Mouse (Mus musculus) liver, embryonic 14.5 days (tissue): Measurements from ENCODE around the gene Repin1. TPM values are rescaled to one million over a fixed set of nuclear protein-coding genes. Genes with fewer than 3 reads are reported as not detected.
A peak's percentile ranks its signal among the peaks of the same experiment; 100 is the strongest.

Experiments
- ATAC-seq: fragments of 200-750 bp; cut with Nextera tagmentation; 2 replicates; pipeline ENCODE4 v1.8.0; 2017; ENCODE audit warnings: moderate number of reproducible peaks, mild to moderate bottlenecking, moderate library complexity; ENCODE audit not compliant: insufficient read depth
- DNase-seq, 3 experiments: peaks; one replicate each; pipeline ENCODE4 v3.0.0-alpha.2; 2012 to 2013; ENCODE audit warnings: low read depth in 3 of 3, low spot score in 3 of 3
- H3K27ac ChIP-seq: fragments of 300-500 bp; sonication (generic); 2 replicates; pipeline ENCODE4 v1.5.1; 2014; ENCODE audit warnings: moderate library complexity, mild to moderate bottlenecking, control low read depth, inconsistent platforms
- H3K27me3 ChIP-seq: fragments of 300-500 bp; sonication (generic); 2 replicates; pipeline ENCODE4 v1.6.1; 2014; ENCODE audit warnings: mild to moderate bottlenecking, low read length, moderate library complexity; ENCODE audit not compliant: control insufficient read depth, insufficient read depth
- H3K36me3 ChIP-seq: fragments of 300-500 bp; sonication (generic); replicated peaks from 2 replicates; pipeline ENCODE4 v1.6.1; 2014; ENCODE audit warnings: low read depth; ENCODE audit not compliant: control insufficient read depth, insufficient read depth
- H3K4me1 ChIP-seq, 2 experiments: fragments of 200-500 bp in 1 of 2; fragments of 300-500 bp in 1 of 2; sonication (generic) in 1 of 2; replicated peaks; 2 replicates each; pipeline ENCODE4 v1.6.1; 2012 to 2014; ENCODE audit warnings: antibody characterized with exemption in 1 of 2, inconsistent platforms in 1 of 2, low read length in 1 of 2; ENCODE audit not compliant: control insufficient read depth in 2 of 2, insufficient read depth in 2 of 2
- H3K4me2 ChIP-seq: fragments of 300-500 bp; sonication (generic); 2 replicates; pipeline ENCODE4 v1.6.1; 2014; ENCODE audit warnings: low read depth, mild to moderate bottlenecking, control low read depth, moderate library complexity
- H3K4me3 ChIP-seq, 2 experiments: fragments of 200-500 bp in 1 of 2; fragments of 300-500 bp in 1 of 2; sonication (generic) in 1 of 2; 2 replicates each; pipeline ENCODE4 v1.5.1; 2012 to 2014; ENCODE audit warnings: low read depth in 2 of 2, low read length in 2 of 2, mild to moderate bottlenecking in 2 of 2, control low read depth in 1 of 2, inconsistent platforms in 1 of 2, moderate library complexity in 1 of 2; ENCODE audit not compliant: insufficient read depth in 1 of 2
- H3K9ac ChIP-seq: fragments of 300-500 bp; sonication (generic); replicated peaks from 2 replicates; pipeline ENCODE4 v1.6.1; 2014; ENCODE audit warnings: mild to moderate bottlenecking, control low read depth, moderate library complexity
- H3K9me3 ChIP-seq: fragments of 300-500 bp; sonication (generic); 2 replicates; pipeline ENCODE4 v1.6.1; 2016; ENCODE audit warnings: low read length, mixed read lengths; ENCODE audit not compliant: control insufficient read depth
- CTCF ChIP-seq: IDR thresholded peaks from 2 replicates; pipeline ENCODE4 v1.5.1; 2016; ENCODE audit warnings: antibody characterized with exemption, low read depth, control low read depth
- EP300 ChIP-seq: IDR thresholded peaks from 2 replicates; pipeline ENCODE4 v1.6.1; 2016; ENCODE audit warnings: antibody characterized with exemption, low read depth
- WGBS: fragments of 180-500 bp; shearing (Covaris S2); extraction: QIAGEN DNeasy Blood & Tissue Kit; methylation state at CpG from one replicate; pipeline ENCODE4 v1.1.7; 2014; ENCODE audit not compliant: insufficient replicate concordance; 5-methylcytosine and 5-hydroxymethylcytosine counted together
- polyA plus RNA-seq, 2 experiments: library from polyadenylated mRNA; depleted of rRNA in 1 of 2; stranded (reverse) in 1 of 2; unstranded in 1 of 2; fragments of >200 nt; fragmentation: Nextera tagmentation in 1 of 2; extraction: Ambion mirVana in 1 of 2; gene quantifications; 2 replicates each; pipeline versions ENCODE4 v1.2.1 to v1.2.3; 2012 to 2014

The Repin1 gene
- polyA plus RNA-seq, 2 experiments, result 6.3 to 7.1 TPM

DNA sequence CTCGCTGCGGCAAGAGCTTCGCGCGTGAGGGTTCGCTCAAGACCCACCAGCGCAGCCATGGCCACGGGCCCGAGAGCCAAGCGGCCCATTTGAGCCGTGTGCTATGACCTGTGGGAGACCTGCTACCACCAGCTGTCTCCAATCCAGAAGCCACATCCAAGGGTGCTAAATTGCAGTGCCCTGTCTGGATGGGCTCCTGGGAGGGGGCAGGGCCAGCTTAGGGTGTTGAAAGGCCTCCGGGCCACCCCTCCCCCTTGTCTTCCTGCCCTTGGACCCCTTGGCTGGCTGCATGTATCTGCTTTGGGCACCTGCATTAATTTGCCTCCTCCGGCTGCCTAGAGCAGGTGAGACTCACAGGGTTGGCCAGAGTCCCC, 36.0 kb downstream of the Repin1 start:
- Histone ChIP-seq H3K4me3 (peak overlapping the region in 1 of 2 experiments; percentile 34; a peak in 3 of 4 replicates), H3K9ac (no peak overlapping the region), H3K4me2 (peak overlapping the region; percentile 55), H3K4me1 (peaks cover 0 to under 1% of the 10 kb centered on the region in 2 experiments; a peak in 1 of 4 replicates), H3K27ac (no peak overlapping the region), H3K9me3 (no peaks in the 10 kb centered on the region), H3K36me3 (no peaks in the 10 kb centered on the region), H3K27me3 (peaks cover 10% of the 10 kb centered on the region)
- ATAC-seq (no peak), DNase-seq (no peak)
- TF ChIP-seq CTCF (no peak), EP300 (no peak)
- 24% methylated on average over 13 of the region's 13 CpGs for WGBS

DNA sequence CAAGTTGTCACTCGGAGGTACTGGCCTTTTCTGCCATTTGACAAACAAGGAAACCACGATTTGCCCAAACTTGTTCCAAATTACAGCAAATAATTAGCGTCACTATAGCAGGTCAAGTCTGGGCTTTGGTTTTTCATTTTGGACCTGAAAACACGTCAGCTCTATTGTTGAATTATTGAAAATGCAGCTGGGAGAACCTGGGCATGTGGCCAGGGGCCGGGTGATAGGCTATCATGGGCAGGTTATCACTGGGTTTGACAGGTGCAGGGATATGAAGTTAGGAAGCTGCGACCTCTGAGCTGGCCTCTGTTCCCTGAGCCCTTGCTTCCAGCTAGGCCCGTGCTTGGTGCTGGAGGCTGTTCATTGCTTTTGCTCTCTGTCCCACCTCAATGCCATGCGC, 37.1 kb downstream of the Repin1 start:
- Histone ChIP-seq H3K36me3 (no peaks in the 10 kb centered on the region), H3K4me1 (peaks cover 0 to 3% of the 10 kb centered on the region in 2 experiments; a peak in 1 of 4 replicates), H3K27me3 (peaks cover 10% of the 10 kb centered on the region), H3K9ac (no peak overlapping the region), H3K27ac (no peak overlapping the region), H3K4me2 (no peak overlapping the region), H3K4me3 (no peak overlapping the region), H3K9me3 (no peaks in the 10 kb centered on the region)
- ATAC-seq (no peak), DNase-seq (no peak)
- 56% methylated on average over 8 of the region's 8 CpGs for WGBS
- TF ChIP-seq EP300 (no peak), CTCF (no peak)

DNA sequence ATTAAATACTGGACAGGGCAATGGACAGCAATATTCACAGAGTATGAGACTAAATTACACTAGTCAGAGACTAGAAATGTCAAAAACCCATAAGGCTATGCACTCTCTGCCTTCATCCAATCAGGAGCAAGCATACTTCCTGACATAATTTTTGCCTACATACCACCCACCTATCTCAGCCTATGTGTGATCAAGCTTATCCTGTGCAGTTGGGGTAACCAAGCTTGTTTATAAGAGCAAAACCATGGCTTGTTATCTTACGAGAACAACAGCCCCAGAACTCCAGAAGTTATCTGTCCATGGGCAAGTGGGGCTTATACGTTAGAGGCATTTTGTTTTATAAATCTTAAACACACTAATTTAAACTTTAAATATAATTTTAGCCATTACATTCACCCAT, 41.4 kb downstream of the Repin1 start:
- Histone ChIP-seq H3K9ac (no peak overlapping the region), H3K36me3 (no peaks in the 10 kb centered on the region), H3K4me1 (peaks cover 0 to 3% of the 10 kb centered on the region in 2 experiments; a peak in 1 of 4 replicates), H3K4me2 (no peak overlapping the region), H3K27ac (no peak overlapping the region), H3K27me3 (no peaks in the 10 kb centered on the region), H3K4me3 (no peak overlapping the region), H3K9me3 (no peaks in the 10 kb centered on the region)
- 14% methylated on average over 2 of the region's 2 CpGs for WGBS
- TF ChIP-seq EP300, result no peak
- TF ChIP-seq CTCF, result no peak
- DNase-seq (no peak), ATAC-seq (peak; percentile 56; the same call in 1 of the 2 replicates)

DNA sequence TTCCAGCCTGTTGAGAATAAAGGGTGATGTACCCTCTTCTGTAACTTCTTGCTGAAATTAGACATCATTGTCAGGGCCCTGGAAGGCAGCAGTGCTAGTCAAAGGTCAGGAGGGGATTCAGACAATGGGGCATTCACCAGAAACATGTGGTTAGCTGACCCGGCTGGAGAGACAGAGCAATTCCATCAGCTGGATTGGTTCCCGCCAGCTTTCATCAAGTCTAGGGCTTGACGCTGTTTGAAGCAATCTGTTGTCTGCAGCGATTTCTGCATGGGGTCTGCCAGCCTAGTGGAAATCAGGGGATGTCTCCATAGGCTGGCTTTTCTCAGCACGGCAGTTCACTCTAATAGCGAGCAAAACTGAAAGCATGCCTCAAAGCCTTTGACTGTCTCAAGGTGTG, 42.8 kb downstream of the Repin1 start:
- H3K27me3 ChIP-seq, result no peaks in the 10 kb centered on the region
- TF ChIP-seq EP300, result no peak
- TF ChIP-seq CTCF, result no peak
- no peak for ATAC-seq
- no peak for DNase-seq
- no peak overlapping the region for H3K9ac ChIP-seq
- no peak overlapping the region for H3K27ac ChIP-seq
- WGBS, result 57% methylated on average over 6 of the region's 6 CpGs
- H3K4me1 ChIP-seq, result peaks cover 0 to 3% of the 10 kb centered on the region in 2 experiments; a peak in 1 of 4 replicates
- H3K36me3 ChIP-seq, result no peaks in the 10 kb centered on the region
- H3K4me2 ChIP-seq, result no peak overlapping the region
- H3K9me3 ChIP-seq, result no peaks in the 10 kb centered on the region
- H3K4me3 ChIP-seq, result no peak overlapping the region

DNA sequence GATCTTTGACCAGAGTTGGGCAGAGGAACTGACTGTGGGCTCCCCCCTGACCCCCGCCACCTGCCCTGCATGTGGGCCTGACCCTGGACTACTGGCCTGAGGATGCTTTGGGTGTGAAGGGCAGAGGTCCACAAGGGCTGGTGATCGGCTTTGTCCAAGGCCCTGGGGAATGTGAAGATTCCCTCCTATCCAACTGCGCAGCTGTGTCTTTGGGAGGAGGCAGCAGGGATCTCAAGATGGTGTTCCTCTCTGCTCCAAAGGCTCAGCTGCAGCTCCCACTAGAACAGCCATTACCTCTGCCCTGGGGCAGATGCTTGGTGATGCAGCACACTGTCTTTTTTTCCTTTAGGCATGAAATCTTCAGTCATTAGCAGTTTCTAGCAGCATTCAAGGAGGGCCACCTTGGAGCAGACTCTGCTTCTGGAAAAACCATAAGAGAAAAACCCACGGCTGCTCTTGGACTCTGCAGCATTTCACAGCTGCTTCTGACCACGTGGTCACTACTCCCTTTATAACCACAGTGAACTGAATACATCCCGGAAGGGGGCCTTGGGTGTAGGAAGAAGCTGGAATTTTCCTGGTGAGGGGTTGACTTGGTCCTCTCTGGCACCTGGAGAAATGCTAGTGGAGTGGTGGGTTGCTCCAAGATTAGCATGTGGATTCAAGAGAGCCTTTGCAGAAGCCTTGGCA, 44.3 kb downstream of the Repin1 start:
- 62% methylated on average over 6 of the region's 6 CpGs for WGBS

More for the DNA sequence above, 44.3 kb downstream of the Repin1 start:
- Histone ChIP-seq H3K4me2 (no peak overlapping the region), H3K9ac (no peak overlapping the region), H3K9me3 (no peaks in the 10 kb centered on the region), H3K4me1 (peaks cover 0 to 3% of the 10 kb centered on the region in 2 experiments; a peak in 1 of 4 replicates), H3K27ac (no peak overlapping the region), H3K27me3 (no peaks in the 10 kb centered on the region), H3K4me3 (no peak overlapping the region), H3K36me3 (no peaks in the 10 kb centered on the region)
- no peak for TF ChIP-seq CTCF
- no peak for TF ChIP-seq EP300
- DNase-seq (no peak), ATAC-seq (no peak)
